Mouse (Mus musculus) yolk sac, embryonic 10.5 days (tissue): ENCODE measurements at regions not wholly inside any gene's neighbourhood (a gene's known extent, or its start where the extent isn't known, plus 50 kb on each side); places are given as distances from the start of the nearest gene placed in this dataset.

Experiments used
- DNase-seq: peaks from one replicate; pipeline ENCODE4 v3.0.0-alpha.2; 2017; ENCODE audit warnings: low spot score

DNA sequence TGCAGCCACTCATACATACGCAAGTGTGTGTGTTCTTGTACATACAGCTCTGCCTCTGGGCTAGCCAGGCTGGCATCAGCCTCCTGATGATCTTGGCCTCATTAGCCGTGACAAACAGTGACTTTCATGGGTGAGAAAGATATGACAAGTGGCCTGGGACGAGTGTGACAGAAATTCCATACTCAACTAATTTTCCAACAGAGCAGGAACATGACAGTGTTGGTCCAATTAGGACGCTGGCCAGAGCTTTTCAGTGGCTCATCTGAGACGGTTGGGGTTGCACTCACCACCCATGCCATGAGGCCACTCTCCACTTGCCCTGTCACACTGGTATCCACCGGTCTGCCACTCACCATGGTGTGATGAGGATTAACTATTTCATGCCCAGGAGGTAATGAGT is 226.2 kb upstream of the Zdhhc25 start:
- DNase-seq = no peak

DNA sequence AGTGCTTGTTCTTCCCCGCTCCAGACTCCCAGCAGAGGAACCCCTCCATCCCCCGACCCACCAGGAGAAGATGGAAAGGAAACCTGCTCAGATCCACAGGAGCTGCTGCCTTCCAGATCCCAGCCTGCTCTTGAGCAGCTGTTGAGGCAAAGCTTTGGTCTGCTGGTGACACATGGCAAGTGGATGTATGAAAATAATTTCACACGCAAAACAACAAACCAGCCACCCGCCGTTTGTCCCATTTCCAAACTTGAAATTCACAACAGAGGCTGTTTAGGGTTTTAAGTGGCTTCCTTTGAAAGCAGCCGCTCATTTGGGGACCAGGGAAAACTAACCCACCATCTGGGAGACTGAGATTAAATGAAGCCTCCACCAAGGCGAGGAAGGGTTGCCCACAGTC is 220.8 kb upstream of the Zdhhc25 start:
- no peak for DNase-seq

DNA sequence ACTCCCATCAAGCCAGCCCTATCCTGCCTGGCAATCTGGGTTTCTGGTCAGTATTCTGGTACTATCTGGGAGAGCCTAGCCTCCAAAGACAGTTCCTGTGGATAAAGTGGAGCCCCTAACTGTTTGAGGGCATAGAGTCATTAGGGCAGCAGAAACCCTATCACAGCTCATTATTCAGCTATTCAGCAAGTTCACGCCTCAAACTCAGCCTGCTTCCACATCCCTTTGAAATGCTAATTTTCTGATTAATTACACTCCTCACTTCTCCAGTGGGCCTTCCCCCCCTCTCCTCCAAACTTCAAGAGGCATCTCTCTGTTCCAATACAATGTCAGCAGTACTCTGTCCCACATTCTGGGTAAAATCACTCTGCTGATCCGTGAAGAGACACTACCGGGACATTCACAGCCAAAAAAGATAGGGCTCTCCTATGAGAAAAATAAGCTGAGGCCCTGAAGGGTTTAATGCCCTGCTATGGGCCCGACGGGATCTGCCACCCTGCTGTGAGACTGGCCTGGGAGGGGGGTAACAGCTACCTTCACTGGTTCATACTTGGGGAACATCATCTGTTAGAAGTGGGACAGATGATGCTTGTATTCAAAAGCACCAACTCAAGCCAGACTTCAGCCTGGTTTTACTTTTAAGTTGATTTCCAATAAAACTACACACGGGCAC is 220.0 kb upstream of the Zdhhc25 start:
- DNase-seq = no peak

DNA sequence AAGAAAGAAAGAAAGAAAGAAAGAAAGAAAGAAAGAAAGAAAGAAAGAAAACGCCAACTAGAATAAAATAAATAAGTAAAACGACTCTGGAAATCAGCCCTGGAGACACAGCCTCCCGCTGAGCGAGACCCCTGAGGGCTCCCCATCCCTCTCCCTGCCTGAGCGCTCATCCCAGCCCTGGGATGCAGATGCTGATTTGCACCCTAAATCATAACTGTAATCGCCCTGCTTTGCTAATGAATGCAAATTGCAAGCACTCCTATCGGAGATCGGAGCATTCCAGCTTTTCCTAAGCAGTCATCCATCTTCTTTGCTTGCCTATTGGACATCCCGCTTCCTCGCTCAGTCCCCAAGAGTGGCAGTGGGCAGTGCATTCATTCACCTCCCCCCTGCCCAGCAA is 218.7 kb upstream of the Zdhhc25 start:
- DNase-seq = no peak

DNA sequence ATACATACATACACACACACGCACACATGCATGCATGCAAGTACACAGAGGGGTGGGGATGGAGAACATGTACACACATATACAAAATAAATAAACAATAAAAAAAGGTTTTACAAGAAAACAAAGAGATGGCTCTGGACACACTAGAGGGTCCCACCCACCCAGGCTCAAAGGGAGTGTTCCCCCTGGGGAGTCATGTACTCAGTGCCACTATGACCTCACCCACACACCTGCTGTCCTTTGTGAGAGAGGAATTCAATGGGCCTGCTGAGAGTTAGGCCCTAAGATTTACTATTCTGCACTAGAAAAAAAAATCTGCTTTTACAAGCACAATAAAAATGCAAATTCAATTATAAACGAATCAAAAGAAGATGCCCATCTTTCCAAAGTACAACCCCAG is 214.2 kb upstream of the Zdhhc25 start:
- no peak for DNase-seq

DNA sequence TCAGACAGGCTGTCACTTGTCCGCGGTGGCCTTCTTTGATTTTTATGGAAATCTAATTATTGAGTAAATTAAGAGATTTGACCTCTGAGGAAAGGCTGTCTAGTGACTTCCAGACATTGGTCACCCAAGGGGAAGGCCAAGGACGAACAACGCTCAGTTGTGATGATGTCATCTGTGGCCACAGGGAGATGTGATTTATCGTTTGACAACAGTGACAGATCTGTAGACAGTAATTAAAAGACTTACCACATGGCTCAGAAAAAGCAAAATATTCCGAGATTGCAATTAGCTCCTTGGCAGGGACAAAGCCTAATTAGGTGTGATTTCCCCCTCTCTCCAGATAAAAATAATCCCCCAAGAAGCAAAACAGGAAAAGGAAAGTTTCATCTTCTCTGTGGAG is 213.4 kb upstream of the Zdhhc25 start:
- DNase-seq = no peak

DNA sequence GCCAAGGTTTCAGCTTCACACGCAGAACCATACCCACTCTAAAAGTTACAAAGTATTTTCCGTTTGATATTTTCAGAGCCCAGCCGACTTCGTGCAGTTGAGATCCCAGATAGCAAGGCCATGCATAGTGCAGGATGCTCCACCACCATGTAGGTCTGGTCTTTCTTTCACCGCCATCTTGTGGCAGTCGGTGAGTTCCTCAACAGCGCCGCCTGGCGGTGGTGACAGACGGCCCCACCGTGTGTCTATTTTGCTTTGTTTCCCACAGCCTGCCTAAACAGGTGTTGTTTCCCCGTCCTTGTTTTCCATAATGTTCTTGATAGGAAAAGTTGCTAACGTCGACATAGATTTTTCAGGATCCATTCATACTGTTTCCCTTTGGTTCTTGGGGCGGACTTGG is 208.3 kb upstream of the Zdhhc25 start:
- DNase-seq = no peak

DNA sequence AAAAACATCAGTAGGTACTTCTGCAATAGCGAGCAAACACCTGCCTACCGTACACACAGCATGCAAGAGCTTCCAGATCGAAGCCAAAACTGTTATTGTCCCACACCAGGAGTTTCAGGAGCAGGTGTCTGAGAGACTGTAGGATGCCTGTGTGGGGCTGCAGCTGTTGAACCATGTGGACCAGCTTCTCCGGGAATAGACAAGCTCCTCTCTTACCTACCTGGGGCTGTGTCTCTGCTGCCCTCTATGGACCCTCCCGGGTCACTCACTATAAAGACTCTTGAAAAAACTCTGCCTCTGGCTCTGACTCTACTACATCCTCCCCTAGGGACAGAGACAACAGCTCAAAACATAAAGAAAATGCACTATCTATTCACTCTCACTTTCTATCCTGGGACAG is 201.0 kb upstream of the Zdhhc25 start:
- DNase-seq = no peak

DNA sequence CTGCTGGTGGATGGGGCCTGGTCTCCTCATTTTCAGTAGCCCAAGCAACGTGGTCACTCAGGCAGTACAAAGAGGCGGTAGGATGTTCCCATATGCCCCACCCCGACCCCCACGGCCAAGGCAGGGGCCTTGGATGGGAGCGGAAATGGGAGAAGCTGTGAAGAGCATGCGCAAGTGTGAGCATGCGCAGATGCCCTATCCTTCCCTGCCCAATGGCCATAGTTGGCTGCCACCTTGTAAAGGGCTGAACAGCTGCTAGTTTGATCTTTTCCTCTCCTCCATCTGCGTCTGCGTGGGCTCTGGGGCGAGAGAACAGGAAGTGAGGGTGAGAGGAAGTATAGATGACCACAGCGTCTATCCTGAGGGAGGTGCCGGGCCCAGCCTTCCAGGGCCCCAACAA is 200.1 kb upstream of the Zdhhc25 start:
- DNase-seq = no peak

DNA sequence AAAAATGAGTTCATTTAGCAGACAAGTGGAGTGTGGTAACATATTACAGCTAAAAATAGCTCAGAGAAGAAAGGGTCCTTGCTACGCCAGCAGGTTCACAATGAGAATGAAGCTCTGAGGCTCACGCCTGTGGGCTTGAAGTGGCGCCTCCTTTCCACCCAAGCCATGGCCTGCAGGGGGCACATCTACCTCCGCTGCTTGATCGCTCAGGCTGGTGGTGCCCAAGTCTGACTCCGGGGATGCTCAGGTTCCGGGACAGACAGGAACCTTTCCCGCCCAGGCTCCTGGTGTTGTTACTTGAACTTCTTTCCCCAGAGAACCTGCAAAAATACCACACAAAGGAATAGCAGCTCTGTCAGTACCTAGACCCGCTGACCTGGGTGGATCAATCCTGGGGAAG is 199.3 kb upstream of the Zdhhc25 start:
- DNase-seq = no peak

DNA sequence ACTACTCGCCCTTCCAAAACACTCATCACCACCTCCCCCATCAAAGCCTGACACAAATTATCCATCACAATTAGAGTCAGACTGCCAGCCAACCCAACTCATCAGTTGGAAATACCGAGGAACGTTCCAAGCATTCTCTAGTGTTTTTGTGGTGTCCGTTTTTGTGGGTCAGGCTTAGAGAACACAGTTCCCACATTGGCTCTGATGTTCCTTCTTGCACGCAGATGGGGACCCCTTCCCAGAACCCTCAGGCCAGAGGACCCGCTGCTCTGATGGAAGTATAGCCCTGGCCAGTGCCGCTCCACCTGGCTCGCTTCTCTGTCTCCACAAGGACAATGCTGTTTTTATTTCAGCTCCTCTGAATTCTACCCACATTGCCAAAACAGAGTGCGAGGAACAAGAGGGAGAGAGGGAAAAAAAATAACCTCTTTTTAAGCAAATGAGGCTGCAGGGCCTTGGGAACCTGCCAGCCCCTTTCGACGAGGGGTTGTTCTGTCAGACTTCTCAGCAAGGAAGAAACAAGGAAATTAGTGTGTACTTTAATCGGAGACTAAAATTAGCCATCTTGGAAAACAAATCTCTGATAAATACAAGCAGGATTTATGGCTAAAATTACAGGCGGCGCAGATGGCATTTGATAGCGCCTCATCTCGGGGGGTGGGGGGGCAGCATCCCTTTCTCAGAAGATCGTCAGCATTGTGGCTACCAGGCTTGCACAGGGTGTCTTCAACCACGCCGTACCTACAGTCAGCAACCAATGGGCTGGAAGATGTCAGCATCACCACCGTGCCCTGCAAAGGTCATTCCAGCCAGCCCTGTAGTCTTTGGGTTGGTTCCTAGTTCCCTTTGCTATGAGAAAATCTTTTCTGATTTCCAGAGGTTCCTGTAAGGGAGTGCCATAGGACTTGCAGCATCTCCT is 191.4 kb upstream of the Zdhhc25 start:
- DNase-seq = no peak

DNA sequence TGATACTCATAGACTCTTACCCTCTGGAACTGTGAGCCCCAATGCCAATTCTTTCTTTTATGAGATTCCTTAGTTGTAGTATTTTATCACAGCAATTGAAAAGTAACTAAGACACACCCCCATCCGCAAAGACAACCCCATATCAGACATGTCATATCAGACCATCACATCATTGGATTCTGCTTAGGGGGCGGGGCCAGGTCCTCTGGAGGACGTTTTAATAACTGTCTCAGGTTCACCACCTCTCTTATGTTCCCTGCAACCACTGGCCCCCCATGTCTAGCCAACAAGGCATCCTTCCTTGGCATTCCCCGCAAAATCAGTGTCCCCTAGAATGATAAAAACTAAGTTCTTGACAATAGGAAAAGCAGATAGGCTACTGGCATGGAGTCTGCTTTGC is 185.9 kb upstream of the Zdhhc25 start:
- DNase-seq = no peak

DNA sequence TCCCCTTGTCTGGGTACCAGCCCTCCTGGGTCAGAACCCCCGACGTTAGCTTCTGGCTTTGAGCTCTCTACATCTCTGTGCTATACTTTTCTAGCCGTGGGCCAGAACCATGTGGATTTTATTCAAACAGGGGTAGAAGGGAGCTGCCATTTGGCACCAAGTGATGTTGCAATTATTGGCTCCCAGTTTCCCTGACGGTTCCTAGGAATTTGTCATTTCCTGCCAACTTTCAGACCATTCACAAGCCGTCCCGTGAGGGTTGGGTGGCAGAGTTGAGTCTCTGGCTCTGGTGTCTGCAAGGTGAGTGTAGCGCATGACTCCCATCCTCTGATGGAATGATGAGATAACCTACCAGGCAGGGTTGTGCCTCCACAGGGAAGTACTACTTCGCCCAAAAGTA is 181.2 kb upstream of the Zdhhc25 start:
- DNase-seq = no peak

DNA sequence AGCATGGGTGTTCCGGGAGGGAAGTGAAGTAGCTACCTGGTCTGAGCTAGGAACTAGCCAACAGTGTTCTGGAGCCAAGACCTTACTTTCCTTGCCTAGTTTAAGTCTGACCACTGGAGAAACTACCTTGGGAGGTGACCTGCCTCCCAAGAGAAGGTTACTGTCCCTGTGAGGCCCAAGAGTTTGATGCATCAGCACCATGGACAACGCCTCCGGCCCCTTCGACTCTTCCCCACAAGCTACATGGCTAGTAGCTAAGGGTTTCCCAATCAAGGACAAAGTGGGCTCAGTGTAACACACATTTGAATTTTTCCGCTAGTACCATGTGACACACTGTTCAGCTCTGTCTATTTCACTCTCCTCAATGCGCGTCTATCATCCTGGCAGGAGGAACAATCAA is 171.7 kb upstream of the Zdhhc25 start:
- peak; percentile 5 for DNase-seq

DNA sequence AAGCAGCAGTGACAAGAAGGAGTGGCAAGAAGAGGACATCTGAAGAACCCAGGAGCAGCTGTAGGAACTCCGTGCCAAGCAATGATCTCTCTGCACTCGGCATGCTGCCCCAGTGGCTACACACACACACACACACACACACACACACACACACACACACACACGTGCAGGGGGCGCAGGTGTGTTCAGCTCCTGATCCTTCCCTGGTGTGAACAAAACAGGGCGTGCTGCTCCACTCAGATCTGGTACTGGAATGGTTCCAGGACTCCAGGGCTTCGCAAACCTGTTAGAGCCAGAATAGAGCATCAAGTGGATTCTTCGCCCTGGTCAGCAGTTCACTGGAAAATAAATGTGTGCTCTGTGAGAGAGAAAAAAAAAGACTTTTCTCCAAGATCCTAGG is 169.2 kb upstream of the Zdhhc25 start:
- DNase-seq = no peak

DNA sequence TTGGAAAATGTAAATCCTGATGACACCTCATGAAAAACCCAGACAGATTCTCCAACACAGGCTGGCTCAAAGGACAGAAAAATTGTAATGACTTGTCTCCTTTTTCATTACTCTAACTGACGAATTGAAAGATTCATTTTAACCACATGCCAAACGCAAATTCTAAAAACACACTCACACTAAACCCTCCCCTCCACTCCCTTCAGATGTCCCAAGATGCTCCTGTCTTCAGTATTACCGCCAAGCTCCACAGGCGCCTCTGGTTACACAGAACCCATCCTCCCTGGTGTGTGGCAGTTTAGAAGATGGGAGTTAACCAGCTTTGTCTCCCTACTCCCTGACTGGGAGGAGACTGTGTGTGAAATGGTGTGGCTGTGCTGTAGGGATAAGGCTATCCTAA is 151.8 kb upstream of the Zdhhc25 start:
- DNase-seq = no peak

DNA sequence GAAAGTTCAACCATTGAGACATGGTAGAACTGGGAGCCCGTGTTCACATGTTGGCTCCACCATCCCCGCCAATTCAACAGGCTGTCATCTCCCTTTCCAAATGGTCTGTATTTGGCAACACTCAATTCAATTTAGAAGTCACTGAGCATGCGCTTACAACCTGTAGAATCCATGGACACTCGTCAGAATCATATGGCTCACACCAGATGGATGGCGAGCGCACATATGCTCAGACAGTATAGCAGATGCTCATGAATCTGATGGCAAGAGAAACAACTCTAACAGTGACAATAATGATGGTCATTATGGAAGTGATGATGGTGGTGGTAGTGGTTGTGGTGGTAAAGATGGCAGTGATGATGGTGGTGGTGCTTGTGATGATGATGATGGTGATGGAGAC is 148.9 kb upstream of the Zdhhc25 start:
- DNase-seq = no peak

DNA sequence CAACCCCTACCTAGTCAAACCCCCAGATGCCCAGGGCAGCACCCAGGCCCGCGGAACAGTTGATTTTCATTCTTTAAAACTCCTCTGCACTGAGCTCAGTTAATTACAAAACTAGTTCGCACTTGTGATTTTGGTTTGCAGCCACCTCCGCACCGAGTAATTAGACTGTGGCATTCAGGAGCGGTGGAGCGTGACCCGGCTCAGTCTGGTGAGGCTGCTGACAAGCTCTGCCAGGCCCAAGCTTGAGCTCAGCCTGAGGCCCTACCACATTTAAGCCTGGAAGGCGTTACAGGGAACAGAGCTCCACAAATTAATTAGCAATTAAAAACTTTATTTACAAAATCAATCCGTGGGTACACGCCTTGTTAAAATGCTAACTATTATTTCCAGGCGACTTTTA is 132.0 kb upstream of the Zdhhc25 start:
- DNase-seq = no peak

DNA sequence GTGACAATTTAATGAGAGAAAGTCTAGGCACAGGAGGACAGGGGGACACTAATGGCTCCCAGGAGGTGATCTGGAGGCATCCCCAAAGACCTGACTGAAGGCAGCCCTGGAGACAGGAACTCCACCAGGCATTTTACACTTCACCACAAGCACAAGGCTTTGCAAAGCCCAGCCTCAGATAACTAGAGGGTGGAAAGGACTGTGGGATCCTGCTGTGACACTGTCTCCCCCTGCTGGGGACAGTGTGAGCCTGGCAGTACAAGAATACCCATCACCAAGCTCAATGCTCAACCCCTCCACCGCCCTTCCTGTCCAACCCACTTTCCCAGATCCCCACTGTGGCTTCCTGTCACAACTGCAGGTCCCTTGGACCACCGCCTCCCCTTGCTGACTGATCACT is 131.3 kb upstream of the Zdhhc25 start:
- no peak for DNase-seq

DNA sequence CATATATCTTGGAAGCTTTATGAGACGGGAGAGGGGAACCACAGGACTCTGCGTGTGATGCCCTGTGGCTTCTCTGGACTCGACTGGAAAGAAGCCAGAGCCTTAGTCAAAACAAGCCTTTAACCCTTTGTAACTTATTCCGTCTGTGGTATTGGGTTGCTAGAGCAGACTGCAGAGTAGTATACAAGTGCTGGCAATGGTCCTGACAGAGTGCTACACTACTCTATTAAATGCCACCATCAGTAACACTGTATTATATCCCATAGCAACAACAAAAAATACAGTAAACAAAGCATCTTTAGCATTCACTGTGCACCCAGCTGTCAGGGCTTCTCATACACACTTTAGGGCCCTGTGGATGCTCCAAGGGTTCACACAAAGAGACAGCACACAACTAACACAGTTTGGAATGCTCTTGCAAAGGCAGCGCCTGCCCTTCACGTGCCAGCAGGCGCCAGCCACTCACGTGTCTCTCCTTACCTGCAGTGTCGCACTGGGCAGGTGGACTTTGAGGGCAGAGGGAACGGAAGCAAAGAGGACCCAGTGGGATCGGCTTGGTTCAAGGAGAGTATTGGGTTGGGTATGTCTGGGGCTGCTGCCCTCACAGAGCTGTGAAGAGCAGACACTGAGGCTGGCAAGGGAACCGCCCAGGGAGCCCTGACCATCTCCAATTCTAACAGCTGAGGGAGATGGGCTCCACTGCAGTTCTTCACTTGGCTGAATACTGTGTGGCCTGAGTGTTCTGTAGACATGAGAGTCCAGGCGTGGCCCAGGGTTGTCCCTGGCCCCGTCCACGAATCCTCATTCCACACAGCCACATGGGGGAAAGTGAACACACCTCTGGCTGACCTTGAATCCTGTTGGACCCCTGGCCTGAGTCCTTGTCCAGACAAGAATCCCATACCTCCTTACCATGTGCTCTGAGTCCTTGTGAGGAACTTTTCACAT is 130.3 kb upstream of the Zdhhc25 start:
- DNase-seq = no peak

DNA sequence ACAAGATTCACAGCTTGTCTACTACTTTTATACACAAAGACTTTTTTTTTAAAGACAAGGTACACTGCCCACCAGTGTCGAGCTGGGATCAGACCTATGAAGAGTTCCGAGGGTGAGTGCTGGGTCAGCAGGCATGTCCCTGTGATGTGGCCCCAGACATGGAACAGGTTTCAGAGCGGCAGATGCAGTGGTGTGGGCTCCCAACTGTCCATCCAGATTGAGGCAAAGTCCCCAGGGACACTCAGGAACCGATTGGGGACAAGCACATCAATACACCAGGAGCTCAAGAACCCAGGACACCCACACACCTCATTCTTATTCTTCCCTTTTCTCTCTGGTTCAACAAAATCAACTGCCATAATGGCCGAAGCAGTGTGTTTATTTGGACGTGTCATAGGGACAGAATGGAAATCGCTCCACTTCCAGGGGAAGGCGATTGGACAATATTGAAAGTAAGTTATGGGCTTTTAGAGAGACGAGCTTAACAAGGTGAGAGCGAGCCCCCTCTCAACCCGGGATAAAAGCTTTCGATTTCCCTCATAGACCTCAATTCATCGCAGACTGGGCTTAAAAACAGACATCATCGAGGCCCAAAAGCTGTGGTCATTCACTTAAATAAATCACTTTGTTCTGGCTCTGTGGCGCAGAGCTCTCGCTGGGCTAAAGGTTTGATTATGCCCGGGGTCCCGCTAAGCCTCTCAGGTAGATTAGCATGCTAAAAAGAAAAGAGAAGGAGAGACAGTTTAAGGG is 127.6 kb upstream of the Zdhhc25 start:
- no peak for DNase-seq

DNA sequence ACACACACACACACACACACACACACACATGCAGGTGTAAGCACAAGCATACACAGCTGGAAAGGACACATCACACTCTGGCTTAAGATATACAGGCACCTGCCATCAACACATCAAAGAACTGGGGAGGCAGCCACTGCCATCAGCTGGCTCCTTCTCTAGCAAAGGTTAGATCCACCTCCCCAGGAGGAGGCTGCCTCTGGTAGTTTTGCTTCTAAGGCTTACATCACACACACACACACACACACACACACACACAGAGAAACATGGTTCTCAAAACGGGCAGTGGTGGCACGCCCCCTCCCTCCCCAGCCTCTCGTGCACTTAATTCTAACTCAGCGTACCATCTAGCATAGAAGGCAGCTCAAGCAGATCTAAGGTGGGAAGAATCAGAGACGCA is 126.9 kb upstream of the Zdhhc25 start:
- no peak for DNase-seq
